Mouse (Mus musculus) limb, embryonic 13.5 days (tissue): ENCODE measurements around the gene Map6. TPM values are rescaled to one million over a fixed set of nuclear protein-coding genes. Genes with fewer than 3 reads are reported as not detected.

ENCODE experiments used
- ATAC-seq: fragments of 200-750 bp; cut with Nextera tagmentation; 2 replicates; pipeline ENCODE4 v1.8.0; 2017; ENCODE audit warnings: low read depth, moderate number of reproducible peaks, moderate TSS enrichment; ENCODE audit not compliant: low FRiP score
- H3K27ac ChIP-seq: fragments of 300-500 bp; sonication (generic); 2 replicates; pipeline ENCODE4 v1.5.1; 2015; ENCODE audit warnings: inconsistent platforms, mild to moderate bottlenecking, moderate library complexity
- H3K27me3 ChIP-seq: fragments of 300-500 bp; sonication (generic); 2 replicates; pipeline ENCODE4 v1.6.1; 2015; ENCODE audit warnings: mild to moderate bottlenecking, inconsistent platforms
- H3K36me3 ChIP-seq: fragments of 300-500 bp; sonication (generic); 2 replicates; pipeline ENCODE4 v1.6.1; 2015; ENCODE audit warnings: inconsistent platforms, mild to moderate bottlenecking, moderate library complexity
- H3K4me1 ChIP-seq: fragments of 300-500 bp; sonication (generic); 2 replicates; pipeline ENCODE4 v1.6.1; 2015; ENCODE audit warnings: inconsistent platforms
- H3K4me2 ChIP-seq: fragments of 300-500 bp; sonication (generic); replicated peaks from 2 replicates; pipeline ENCODE4 v1.6.1; 2015; ENCODE audit warnings: inconsistent platforms, mild to moderate bottlenecking, moderate library complexity
- H3K4me3 ChIP-seq: fragments of 300-500 bp; sonication (generic); 2 replicates; pipeline ENCODE4 v1.5.1; 2015; ENCODE audit warnings: moderate library complexity, mild to moderate bottlenecking, inconsistent platforms
- H3K9ac ChIP-seq: fragments of 300-500 bp; sonication (generic); 2 replicates; pipeline ENCODE4 v1.6.1; 2015; ENCODE audit warnings: mild to moderate bottlenecking, inconsistent platforms
- H3K9me3 ChIP-seq: fragments of 300-500 bp; sonication (generic); 2 replicates; pipeline ENCODE4 v1.6.1; 2016; ENCODE audit warnings: inconsistent platforms
- WGBS: fragments of 180-500 bp; shearing (Covaris S2); methylation state at CpG from one replicate; pipeline ENCODE4 v1.1.7; 2015; 5-methylcytosine and 5-hydroxymethylcytosine counted together
- polyA plus RNA-seq: library from polyadenylated mRNA; unstranded; fragments of >200 nt; fragmentation: Nextera tagmentation; extraction: Ambion mirVana; gene quantifications from 2 replicates; pipeline ENCODE4 v1.2.1, GENCODE M21; 2015

Gene Map6
- polyA plus RNA-seq, 1 experiment from 2014 or later, result 4.4 TPM

DNA sequence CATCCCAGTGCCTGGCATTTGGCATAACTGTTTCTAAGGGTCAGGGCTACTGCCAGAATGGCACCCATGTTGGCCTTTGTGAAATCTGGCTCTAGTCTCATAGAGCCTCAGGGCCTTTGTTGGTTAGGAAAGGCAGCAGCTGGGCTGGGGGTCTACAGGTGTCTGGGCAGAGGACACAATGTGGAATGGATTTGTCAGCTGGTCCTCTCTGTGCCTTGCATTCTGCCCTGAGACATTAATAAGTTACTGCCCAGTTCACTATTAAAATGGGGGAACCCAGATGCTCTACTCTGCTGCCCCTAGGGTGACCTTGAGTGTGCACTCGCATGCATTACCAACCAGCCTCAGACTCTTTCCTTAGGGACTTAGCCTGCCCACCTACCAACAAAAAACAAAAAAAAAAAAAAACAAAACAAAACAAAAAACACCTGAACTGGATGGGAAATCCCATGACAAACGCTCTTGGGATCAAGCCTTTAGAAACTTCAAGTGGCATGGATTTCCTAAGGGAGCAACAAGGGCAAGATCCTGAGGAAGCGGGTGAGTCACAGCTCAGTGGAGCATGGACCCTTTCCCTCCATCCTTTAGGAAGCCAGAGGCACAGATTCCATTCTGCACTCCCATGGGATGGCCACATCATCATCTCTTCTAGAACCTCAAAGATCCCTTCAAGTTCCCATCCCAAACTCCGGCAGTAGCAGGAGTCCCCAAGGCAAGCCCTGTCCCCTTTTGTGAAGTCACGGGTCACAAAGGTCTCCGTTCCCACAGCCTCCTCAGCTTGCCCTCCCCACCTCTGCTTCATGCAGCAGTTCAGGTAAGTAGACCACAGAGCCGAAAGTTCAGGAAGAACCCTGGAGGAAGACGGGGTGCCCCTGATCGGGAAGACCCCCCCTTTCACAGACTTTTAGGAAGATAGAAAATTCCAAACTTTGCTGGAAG is 82.8 kb downstream of the Map6 start:
- no peaks in the 10 kb centered on the region for H3K9me3 ChIP-seq
- H3K9ac ChIP-seq, result peak overlapping the region; percentile 97
- WGBS, result 64% methylated on average over 9 of the region's 9 CpGs
- no peak for ATAC-seq
- peaks cover 51% of the 10 kb centered on the region for H3K4me1 ChIP-seq
- peak overlapping the region; percentile 72 for H3K4me3 ChIP-seq
- H3K27me3 ChIP-seq, result no peaks in the 10 kb centered on the region
- peaks cover 55% of the 10 kb centered on the region for H3K36me3 ChIP-seq
- peak overlapping the region; percentile 96 for H3K4me2 ChIP-seq
- H3K27ac ChIP-seq, result peak overlapping the region; percentile 99

DNA sequence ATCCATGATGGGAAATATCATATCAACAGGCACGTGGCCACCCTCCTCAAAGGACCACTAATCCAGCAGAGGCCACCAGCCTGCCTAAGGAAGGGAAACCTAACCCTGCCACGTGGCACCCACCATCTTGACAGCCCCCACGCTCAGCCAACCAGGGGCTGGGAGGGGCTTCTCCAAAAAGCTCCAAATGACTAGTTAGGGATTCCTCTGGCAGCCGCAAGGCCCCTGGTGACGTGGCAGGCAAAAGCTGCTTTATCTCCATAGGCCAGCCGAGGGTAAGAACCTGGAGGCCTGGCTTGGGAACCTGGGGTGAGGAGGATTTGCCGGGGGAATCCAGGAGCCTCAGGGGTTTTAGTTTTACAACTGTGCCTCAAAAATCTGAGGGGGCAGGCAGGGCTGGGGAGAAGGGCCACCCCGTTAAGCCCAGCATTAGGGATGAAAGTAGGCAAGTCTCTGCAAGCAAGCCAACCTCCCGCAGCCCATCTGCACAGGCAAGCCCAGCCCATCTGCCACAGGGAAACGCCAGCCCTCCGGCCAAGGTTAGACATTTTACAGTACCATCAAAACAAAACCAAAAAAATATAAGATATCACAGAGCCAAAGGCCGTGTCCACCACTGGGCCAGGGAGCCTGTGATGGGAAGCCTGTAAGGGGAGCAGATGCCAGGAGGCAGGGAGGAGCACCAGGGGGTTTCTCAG is 84.0 kb downstream of the Map6 start:
- Histone ChIP-seq H3K36me3 (peaks cover 43% of the 10 kb centered on the region), H3K9ac (peak overlapping the region; percentile 97), H3K27me3 (no peaks in the 10 kb centered on the region), H3K4me1 (peaks cover 59% of the 10 kb centered on the region), H3K27ac (peak overlapping the region; percentile 99), H3K9me3 (no peaks in the 10 kb centered on the region), H3K4me2 (peak overlapping the region; percentile 96), H3K4me3 (peak overlapping the region; percentile 72)
- no peak for ATAC-seq
- 2% methylated on average over 12 of the region's 12 CpGs for WGBS

DNA sequence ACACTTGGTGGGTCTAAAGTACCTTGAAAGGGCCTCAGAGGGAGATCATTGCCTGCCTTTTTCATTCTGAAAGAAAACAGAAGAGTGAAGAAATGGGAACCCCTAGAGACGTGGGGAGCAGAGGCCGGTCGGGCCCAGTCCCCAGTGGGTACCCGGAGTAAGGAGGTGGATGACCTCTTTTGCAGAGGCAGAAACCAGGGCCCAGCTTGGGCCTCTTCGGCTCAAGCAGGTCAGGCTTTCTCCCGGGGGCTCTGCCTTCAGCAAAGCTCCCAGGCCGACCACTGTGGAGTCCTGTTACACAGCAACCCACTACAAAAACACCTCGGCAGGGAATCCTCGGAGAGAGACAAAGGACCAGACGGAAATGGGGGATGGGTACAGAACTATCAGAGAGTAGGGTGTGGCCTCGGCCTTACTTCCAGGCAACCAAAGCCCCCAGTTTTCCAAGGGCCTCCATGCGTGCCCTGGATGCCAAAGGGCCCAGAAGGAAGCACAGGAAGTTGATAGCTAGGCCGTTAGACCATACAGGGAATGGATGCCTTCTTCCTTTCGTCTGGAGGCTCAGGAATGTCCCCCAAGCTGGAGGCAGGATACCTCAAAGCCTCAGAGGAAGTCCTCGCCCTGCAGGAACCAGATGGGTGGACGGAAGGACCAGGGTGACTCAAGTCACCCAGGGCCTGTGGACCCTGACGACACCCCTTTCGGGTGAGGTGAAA is 84.7 kb downstream of the Map6 start:
- no peaks in the 10 kb centered on the region for H3K27me3 ChIP-seq
- peaks cover 36% of the 10 kb centered on the region for H3K36me3 ChIP-seq
- peak overlapping the region; percentile 97 for H3K9ac ChIP-seq
- under 1% methylated on average over 18 of the region's 18 CpGs for WGBS
- ATAC-seq, result no peak
- peaks cover 64% of the 10 kb centered on the region for H3K4me1 ChIP-seq
- peak overlapping the region; percentile 96 for H3K4me2 ChIP-seq
- H3K9me3 ChIP-seq, result no peaks in the 10 kb centered on the region
- peak overlapping the region; percentile 72 for H3K4me3 ChIP-seq
- H3K27ac ChIP-seq, result peak overlapping the region; percentile 99

DNA sequence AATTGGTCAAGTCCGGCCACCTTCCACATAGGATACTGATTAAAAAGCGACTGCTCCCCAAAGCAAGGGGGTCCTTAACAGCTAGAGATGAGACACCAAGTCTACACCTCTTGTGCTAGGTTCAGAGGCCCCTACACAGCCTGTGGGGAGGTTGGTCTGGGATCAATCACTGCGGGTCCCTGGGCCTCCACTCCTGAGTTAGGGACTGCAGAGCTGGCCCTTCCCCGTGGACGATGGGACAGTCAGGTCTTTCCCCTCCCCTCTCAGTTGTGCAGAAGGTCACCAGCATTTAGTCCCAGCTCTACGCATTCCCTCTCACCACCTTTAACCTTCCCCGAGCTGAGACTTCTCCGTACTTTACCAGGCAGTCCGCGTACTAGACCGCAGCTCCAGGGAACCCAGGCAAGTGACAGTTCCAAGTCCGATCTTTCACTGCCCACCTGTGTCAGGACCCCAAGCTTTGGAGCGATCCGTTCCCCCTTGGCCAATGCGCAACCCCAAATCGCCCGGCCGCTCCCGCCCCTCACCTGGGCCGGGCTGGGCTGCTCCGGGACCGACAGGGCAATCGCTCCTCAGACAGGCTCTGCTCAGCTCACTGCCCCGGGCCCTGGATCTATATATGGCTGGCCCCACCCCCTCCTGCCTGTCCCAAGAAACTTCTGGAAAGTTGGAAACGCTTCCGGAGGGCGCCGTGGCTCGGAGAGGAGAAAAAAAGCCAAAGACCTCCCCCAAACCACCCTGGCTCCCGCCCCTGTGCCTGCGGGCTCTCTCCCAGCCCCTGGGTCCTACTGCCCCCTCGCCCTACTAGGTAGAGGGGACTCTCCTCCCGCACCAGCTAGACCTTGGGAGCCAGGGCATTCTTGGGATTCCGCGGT is 85.5 kb downstream of the Map6 start, which contains the start of gene Serpinh1:
Gene Serpinh1, minus strand, starts transcription at position 714 of the 875 bp plus-strand sequence.
- ATAC-seq, result peak; percentile 88
- WGBS, result under 1% methylated on average over 35 of the region's 35 CpGs
- H3K4me1 ChIP-seq, result peaks cover 72% of the 10 kb centered on the region

DNA sequence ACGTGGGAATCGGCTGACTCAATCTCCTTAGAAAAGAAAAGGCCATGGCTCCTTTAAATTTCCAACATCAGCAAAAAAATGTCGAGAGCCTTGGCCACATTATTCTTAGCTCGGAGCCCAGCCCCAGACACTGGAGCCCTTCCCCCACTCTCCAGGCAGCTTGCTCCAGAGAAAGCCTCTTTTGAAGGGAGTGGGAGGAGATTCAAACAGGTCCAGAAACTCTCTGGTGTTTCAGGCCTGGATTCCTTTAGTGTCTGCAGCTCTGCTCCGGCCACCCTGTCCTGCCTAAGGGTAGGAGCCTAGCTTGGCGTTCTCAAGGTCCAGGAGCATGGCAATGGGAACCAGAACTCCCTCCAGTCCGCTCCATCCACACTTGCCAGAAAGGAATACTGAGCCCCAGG is 88.5 kb downstream of the Map6 start:
- peak overlapping the region; percentile 99 for H3K27ac ChIP-seq
- H3K9ac ChIP-seq, result peak overlapping the region; percentile 62; the same call in 1 of the 2 replicates
- H3K9me3 ChIP-seq, result no peaks in the 10 kb centered on the region
- H3K4me1 ChIP-seq, result peaks cover 66% of the 10 kb centered on the region
- H3K4me2 ChIP-seq, result peak overlapping the region; percentile 60
- ATAC-seq, result peak; percentile 18; the same call in 1 of the 2 replicates
- no peaks in the 10 kb centered on the region for H3K27me3 ChIP-seq
- H3K4me3 ChIP-seq, result peak overlapping the region; percentile 16
- peaks cover under 1% of the 10 kb centered on the region; the same call in 1 of the 2 replicates for H3K36me3 ChIP-seq
- 2% methylated on average over 7 of the region's 7 CpGs for WGBS

More for the DNA sequence above, 85.5 kb downstream of the Map6 start, which contains the start of gene Serpinh1:
- no peaks in the 10 kb centered on the region for H3K9me3 ChIP-seq
- H3K27me3 ChIP-seq, result no peaks in the 10 kb centered on the region
- peak within 1 kb of the TSS; percentile 99 for H3K27ac ChIP-seq
- H3K9ac ChIP-seq, result peak within 1 kb of the TSS; percentile 97
- peak within 1 kb of the TSS; percentile 72 for H3K4me3 ChIP-seq
- peaks cover 28% of the 10 kb centered on the region for H3K36me3 ChIP-seq
- H3K4me2 ChIP-seq, result peak within 1 kb of the TSS; percentile 96

DNA sequence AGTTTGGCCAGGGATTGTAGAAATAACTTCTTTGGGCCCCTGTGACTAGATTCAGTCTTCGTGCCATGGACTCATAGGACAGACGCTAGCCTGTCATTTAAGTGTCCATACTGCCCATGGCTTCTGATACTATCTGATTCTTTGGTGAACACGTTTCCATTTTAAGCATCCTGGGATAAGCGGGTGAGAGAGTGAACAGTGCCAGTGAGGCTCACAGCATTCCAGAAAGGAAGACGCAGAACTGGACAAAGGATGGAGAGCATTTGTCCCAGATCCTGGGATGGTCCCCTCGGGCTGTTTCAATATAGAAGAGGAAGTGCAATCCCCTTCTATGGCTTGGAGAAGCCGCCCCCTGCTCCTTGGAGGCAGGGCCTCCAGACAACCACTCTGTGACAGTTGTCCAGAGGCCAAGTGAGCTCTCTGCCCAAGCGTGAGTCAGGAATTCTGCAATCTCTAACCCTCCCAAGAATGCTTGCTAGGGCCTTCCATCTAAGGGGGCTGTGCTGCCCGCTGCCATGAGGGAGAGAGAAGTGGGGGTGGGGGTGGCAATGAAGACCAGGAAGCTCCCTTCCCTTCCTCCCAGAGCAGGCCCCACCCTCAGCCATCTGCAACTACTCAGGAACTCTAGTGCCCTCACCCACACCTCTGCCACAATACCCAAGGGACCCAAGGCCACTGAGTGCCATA is 89.1 kb downstream of the Map6 start:
- ATAC-seq, result no peak
- H3K9me3 ChIP-seq, result no peaks in the 10 kb centered on the region
- H3K4me2 ChIP-seq, result peak overlapping the region; percentile 60
- peak overlapping the region; percentile 99 for H3K27ac ChIP-seq
- no peaks in the 10 kb centered on the region for H3K27me3 ChIP-seq
- peaks cover 68% of the 10 kb centered on the region for H3K4me1 ChIP-seq
- no peaks in the 10 kb centered on the region for H3K36me3 ChIP-seq
- H3K4me3 ChIP-seq, result peak overlapping the region; percentile 16; the same call in 1 of the 2 replicates
- peak overlapping the region; percentile 62 for H3K9ac ChIP-seq
- WGBS, result 30% methylated on average over 9 of the region's 9 CpGs

DNA sequence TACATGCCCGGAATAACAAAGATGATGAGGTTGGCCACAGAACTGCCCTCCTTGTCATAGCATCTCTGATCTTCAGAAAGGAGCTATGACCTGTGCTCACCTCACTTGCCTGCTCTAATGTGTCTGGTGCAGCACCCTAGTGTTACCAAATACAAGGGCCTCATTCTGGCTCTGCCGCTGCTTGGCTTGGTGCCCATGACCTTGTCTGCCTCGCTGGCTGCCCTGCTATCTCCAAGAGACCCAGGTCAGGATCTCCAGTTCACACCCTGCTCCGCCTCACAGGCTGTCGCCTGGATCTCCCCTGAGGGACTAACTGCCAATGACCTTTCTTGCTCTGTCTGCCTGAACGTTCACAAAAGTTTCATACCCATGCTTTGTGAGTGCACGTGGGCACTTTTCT is 90.0 kb downstream of the Map6 start:
- Histone ChIP-seq H3K4me2 (no peak overlapping the region), H3K4me1 (peaks cover 72% of the 10 kb centered on the region), H3K9me3 (no peaks in the 10 kb centered on the region), H3K36me3 (no peaks in the 10 kb centered on the region), H3K4me3 (no peak overlapping the region), H3K9ac (no peak overlapping the region), H3K27me3 (no peaks in the 10 kb centered on the region), H3K27ac (peak overlapping the region; percentile 99)
- ATAC-seq, result no peak
- 69% methylated on average over 7 of the region's 7 CpGs for WGBS

DNA sequence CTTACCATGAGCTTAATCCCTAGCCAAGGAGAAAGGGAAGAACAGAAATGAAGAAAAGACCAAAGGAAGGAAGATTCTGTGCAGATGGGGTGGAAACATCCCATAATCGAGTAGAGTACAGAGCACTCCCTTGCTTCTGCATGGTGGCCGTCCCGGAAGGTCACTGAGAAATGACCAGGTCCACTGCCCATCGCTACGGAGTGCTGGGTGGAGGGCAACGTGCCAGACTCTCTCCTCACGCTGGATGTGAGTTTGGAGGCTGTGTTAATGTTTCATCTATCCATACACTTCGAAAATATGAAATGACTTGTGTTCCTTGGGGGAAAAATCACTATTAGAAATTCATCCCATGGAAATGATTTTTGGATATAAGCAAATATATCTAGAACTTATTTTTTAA is 91.1 kb downstream of the Map6 start:
- Histone ChIP-seq H3K36me3 (no peaks in the 10 kb centered on the region), H3K27me3 (no peaks in the 10 kb centered on the region), H3K9ac (no peak overlapping the region), H3K4me3 (no peak overlapping the region), H3K9me3 (no peaks in the 10 kb centered on the region), H3K4me1 (peaks cover 71% of the 10 kb centered on the region), H3K4me2 (no peak overlapping the region), H3K27ac (no peak overlapping the region)
- no peak for ATAC-seq
- WGBS, result 87% methylated on average over 8 of the region's 8 CpGs

DNA sequence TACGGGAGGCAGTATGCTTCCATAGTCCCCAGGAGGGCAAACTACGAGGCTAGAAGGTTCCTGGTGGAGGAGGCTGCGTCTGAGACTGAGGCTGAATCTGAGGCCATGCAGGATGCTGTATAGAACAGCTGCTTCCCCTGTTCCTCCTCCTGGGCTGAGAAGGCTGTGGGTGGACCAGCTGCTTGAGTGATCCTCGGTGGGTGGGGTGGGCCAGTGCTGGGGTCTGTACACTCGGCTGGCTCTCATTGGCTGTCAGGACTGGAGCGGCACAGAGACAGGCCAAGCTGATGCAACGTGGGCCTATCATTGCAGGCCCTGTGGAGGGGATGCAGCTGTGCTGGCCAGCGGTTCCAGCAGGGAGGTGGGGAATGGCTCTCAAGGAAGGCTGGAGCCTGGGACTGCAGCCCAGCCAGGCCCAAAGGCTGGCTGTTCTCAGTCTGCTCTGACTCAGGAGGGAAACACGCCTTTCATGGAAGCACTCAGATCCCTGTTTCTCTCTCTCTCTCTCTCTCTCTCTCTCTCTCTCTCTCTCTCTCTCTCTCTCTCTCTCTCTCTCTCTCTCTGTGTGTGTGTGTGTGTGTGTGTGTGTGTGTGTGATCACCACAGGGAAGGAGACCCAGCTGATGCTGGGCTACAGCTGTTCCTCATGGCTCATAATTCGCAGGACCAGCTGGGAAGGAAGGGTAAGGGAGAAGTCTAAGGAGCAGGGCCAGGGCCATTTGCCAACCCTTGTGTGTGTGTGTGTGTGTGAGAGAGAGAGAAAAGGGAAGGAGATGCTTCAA is 93.0 kb downstream of the Map6 start:
- Histone ChIP-seq H3K4me2 (peak overlapping the region; percentile 54), H3K4me3 (peak overlapping the region; percentile 21), H3K36me3 (no peaks in the 10 kb centered on the region), H3K4me1 (peaks cover 58% of the 10 kb centered on the region), H3K9ac (peak overlapping the region; percentile 62), H3K27ac (peak overlapping the region; percentile 99), H3K9me3 (no peaks in the 10 kb centered on the region), H3K27me3 (no peaks in the 10 kb centered on the region)
- ATAC-seq, result peak; percentile 99
- 3% methylated on average over 10 of the region's 10 CpGs for WGBS

DNA sequence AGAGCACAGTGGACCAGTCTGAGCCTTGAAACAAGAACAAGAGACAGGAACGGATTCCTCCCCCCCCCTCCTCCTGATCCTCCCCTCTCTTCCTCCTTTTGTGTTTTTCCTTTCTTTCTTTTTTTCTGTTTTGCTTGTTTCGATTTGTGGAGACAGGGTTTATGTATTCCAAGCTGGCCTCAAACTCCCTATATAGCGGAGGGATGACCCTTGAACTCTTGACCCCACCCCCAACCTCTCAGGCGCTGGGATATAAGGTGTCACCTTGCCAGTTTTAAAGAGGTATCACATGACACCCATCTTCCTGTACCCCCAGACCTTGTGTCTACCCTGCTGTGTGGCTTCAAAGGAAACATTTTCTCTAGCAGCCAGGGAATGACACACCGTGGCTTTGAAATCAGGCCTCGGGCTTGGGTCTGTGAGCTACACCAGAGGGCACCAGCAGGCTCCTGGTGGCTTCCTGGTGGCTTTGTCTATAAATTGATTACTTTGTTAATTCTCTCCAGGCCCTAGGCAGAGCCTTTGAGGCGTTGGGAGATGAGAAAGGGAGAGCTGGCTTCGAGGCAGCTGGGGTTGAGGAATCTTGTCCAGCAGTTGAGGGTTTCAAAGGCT is 93.7 kb downstream of the Map6 start:
- H3K9ac ChIP-seq, result peak overlapping the region; percentile 53
- H3K27ac ChIP-seq, result peak overlapping the region; percentile 99
- WGBS, result 11% methylated on average over 8 of the region's 8 CpGs
- peak overlapping the region; percentile 54 for H3K4me2 ChIP-seq
- no peaks in the 10 kb centered on the region for H3K9me3 ChIP-seq
- H3K4me3 ChIP-seq, result peak overlapping the region; percentile 21
- no peak for ATAC-seq
- peaks cover 53% of the 10 kb centered on the region for H3K4me1 ChIP-seq
- no peaks in the 10 kb centered on the region for H3K27me3 ChIP-seq
- H3K36me3 ChIP-seq, result no peaks in the 10 kb centered on the region
